Mouse (Mus musculus): ENCODE measurements around the gene Tuba1a. TPM values are rescaled to one million over a fixed set of nuclear protein-coding genes. Genes with fewer than 3 reads are reported as not detected.

Tuba1a gene
- polyA plus RNA-seq, 1 experiment from 2014 or later, result 419 TPM

DNA sequence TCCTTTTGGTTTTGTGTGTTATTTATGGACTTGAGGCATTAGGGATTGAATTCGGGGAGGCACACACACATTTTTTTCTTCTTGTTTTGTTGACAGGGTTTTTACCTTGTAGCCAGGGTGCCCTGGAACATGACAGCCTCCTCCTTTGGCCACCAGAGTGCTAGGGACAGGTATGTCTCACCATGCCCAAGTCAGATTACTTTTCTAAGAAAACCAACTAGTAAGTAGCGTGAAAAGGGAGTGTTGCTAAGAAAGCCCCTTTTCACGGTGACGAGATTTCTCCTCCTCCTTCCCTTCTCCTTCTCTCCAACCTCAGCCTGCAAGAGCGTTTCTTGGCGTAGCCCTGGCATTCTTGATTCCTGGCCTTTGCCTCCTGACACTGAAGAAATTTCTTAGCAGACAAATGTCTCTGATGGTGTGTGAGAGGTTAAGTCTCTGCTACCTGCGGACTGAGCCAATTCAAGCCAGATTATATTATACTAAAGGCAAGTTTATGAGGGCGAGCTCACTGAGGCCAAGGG lies 34.2 kb upstream of the Tuba1a start:
- Histone ChIP-seq H3K9me3 (ENCODE audit: control insufficient read depth, low read length) (no peaks in the 10 kb centered on the region), H3K4me3 (ENCODE audit: low read depth, low read length) (no peak overlapping the region), H3K27me3 (replicated peaks; ENCODE audit: control insufficient read depth, insufficient read depth, low read length) (no peaks in the 10 kb centered on the region), H3K27ac (ENCODE audit: low read depth, low read length) (no peak overlapping the region), H3K4me1 (replicated peaks; ENCODE audit: control insufficient read depth, insufficient read depth, low read length) (peaks cover 30% of the 10 kb centered on the region), H3K9ac (ENCODE audit: low read depth, low read length) (no peak overlapping the region), H3K36me3 (ENCODE audit: control insufficient read depth, insufficient read depth, low read length) (no peaks in the 10 kb centered on the region), H3K4me2 (no peak overlapping the region)
- 72% methylated on average over 8 of the region's 8 CpGs for WGBS
- ATAC-seq (replicated peaks; ENCODE audit: low FRiP score) (no peak), DNase-seq (ENCODE audit: low spot score) (no peak)

GRCm38 (mm10) chr15:98987077-98987630 lies 33.7 kb upstream of the Tuba1a start:
- no peaks in the 10 kb centered on the region for H3K9me3 ChIP-seq (ENCODE audit: control insufficient read depth, low read length)
- H3K9ac ChIP-seq (ENCODE audit: low read depth, low read length), result no peak overlapping the region
- ATAC-seq (replicated peaks; ENCODE audit: low FRiP score) (no peak), DNase-seq (ENCODE audit: low spot score) (no peak)
- H3K4me3 ChIP-seq (ENCODE audit: low read depth, low read length), result no peak overlapping the region
- peaks cover 26% of the 10 kb centered on the region for H3K4me1 ChIP-seq (replicated peaks; ENCODE audit: control insufficient read depth, insufficient read depth, low read length)
- H3K36me3 ChIP-seq (ENCODE audit: control insufficient read depth, insufficient read depth, low read length), result no peaks in the 10 kb centered on the region
- 66% methylated on average over 7 of the region's 7 CpGs for WGBS
- H3K4me2 ChIP-seq, result no peak overlapping the region
- H3K27ac ChIP-seq (ENCODE audit: low read depth, low read length), result no peak overlapping the region
- H3K27me3 ChIP-seq (replicated peaks; ENCODE audit: control insufficient read depth, insufficient read depth, low read length), result no peaks in the 10 kb centered on the region

- no peaks in the 10 kb centered on the region for H3K27me3 ChIP-seq (replicated peaks; ENCODE audit: control insufficient read depth, insufficient read depth, low read length)
- peaks cover 19% of the 10 kb centered on the region for H3K4me1 ChIP-seq (replicated peaks; ENCODE audit: control insufficient read depth, insufficient read depth, low read length)
- H3K36me3 ChIP-seq (ENCODE audit: control insufficient read depth, insufficient read depth, low read length), result no peaks in the 10 kb centered on the region
Measured at GRCm38 (mm10) chr15:98985982-98986715, 32.6 kb upstream of the Tuba1a start.

DNA sequence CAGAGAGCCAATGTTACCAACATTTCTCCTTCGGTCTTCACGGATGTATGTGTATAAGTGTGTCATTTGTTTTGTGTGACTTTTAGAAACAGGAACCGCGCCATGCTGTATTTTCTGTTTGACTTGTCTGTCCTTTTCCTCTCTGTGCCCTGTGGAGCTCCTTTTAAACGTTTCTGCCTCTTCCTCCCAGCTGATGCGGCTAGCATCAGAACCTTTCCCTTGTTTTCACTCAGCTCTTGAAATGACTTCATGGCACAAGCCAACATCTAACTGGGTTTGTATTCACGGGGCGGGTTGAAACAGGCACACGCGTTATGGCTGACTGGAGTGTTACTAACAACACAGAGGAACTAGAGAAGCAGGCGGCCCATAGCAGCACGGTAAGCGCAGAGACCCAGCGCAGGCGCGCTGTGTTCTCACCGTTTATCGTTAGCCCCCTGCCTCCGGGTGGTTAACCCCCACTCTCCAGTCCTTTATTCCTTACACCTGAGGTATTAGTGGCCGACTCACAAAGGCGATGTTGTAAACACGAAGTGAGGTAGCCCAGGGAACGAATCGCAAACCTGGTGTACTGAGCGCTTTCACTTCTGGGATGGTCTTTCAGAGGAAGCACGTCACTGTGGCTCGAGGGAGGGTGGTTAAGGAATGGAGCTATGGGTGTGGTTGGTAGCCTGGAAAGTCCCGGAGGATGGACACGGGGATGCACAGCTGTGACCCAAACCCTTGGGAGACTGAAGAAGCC lies 31.9 kb upstream of the Tuba1a start:
- Histone ChIP-seq H3K36me3 (ENCODE audit: control insufficient read depth, insufficient read depth, low read length) (no peaks in the 10 kb centered on the region), H3K27me3 (replicated peaks; ENCODE audit: control insufficient read depth, insufficient read depth, low read length) (no peaks in the 10 kb centered on the region), H3K9me3 (ENCODE audit: control insufficient read depth, low read length) (no peaks in the 10 kb centered on the region), H3K9ac (ENCODE audit: low read depth, low read length) (peak overlapping the region; percentile 79), H3K4me3 (ENCODE audit: low read depth, low read length) (peak overlapping the region; percentile 64), H3K27ac (ENCODE audit: low read depth, low read length) (peak overlapping the region; percentile 91), H3K4me2 (peak overlapping the region; percentile 77), H3K4me1 (replicated peaks; ENCODE audit: control insufficient read depth, insufficient read depth, low read length) (peaks cover 16% of the 10 kb centered on the region)
- DNase-seq (ENCODE audit: low spot score) (peak; percentile 80), ATAC-seq (replicated peaks; ENCODE audit: low FRiP score) (peak; percentile 84)
- WGBS, result 3% methylated on average over 29 of the region's 29 CpGs

More at GRCm38 (mm10) chr15:98985982-98986715, 32.6 kb upstream of the Tuba1a start:
- no peaks in the 10 kb centered on the region for H3K9me3 ChIP-seq (ENCODE audit: control insufficient read depth, low read length)
- DNase-seq (ENCODE audit: low spot score), result peak; percentile 31
- no peak for ATAC-seq (replicated peaks; ENCODE audit: low FRiP score)
- H3K9ac ChIP-seq (ENCODE audit: low read depth, low read length), result peak overlapping the region; percentile 79
- H3K4me3 ChIP-seq (ENCODE audit: low read depth, low read length), result peak overlapping the region; percentile 64
- peak overlapping the region; percentile 77 for H3K4me2 ChIP-seq
- peak overlapping the region; percentile 91 for H3K27ac ChIP-seq (ENCODE audit: low read depth, low read length)
- 39% methylated on average over 12 of the region's 12 CpGs for WGBS

GRCm38 (mm10) chr15:98984681-98985080 lies 31.2 kb upstream of the Tuba1a start:
- Histone ChIP-seq H3K9me3 (ENCODE audit: control insufficient read depth, low read length) (no peaks in the 10 kb centered on the region), H3K36me3 (ENCODE audit: control insufficient read depth, insufficient read depth, low read length) (no peaks in the 10 kb centered on the region), H3K4me3 (ENCODE audit: low read depth, low read length) (peak overlapping the region; percentile 64; the same call in 1 of the 2 replicates), H3K4me1 (replicated peaks; ENCODE audit: control insufficient read depth, insufficient read depth, low read length) (peaks cover 16% of the 10 kb centered on the region), H3K9ac (ENCODE audit: low read depth, low read length) (peak overlapping the region; percentile 79), H3K27ac (ENCODE audit: low read depth, low read length) (peak overlapping the region; percentile 91), H3K27me3 (replicated peaks; ENCODE audit: control insufficient read depth, insufficient read depth, low read length) (no peaks in the 10 kb centered on the region), H3K4me2 (peak overlapping the region; percentile 77)
- ATAC-seq (replicated peaks; ENCODE audit: low FRiP score) (no peak), DNase-seq (ENCODE audit: low spot score) (peak; percentile 39)
- 43% methylated on average over 6 of the region's 6 CpGs for WGBS

- Histone ChIP-seq H3K4me3 (ENCODE audit: low read depth, low read length) (no peak overlapping the region), H3K9ac (ENCODE audit: low read depth, low read length) (no peak overlapping the region), H3K27me3 (replicated peaks; ENCODE audit: control insufficient read depth, insufficient read depth, low read length) (no peaks in the 10 kb centered on the region), H3K4me2 (no peak overlapping the region), H3K9me3 (ENCODE audit: control insufficient read depth, low read length) (no peaks in the 10 kb centered on the region), H3K36me3 (ENCODE audit: control insufficient read depth, insufficient read depth, low read length) (no peaks in the 10 kb centered on the region), H3K4me1 (replicated peaks; ENCODE audit: control insufficient read depth, insufficient read depth, low read length) (peaks cover 16% of the 10 kb centered on the region), H3K27ac (ENCODE audit: low read depth, low read length) (no peak overlapping the region)
- 41% methylated on average over 16 of the region's 16 CpGs for WGBS
- DNase-seq (ENCODE audit: low spot score), result no peak
- ATAC-seq (replicated peaks; ENCODE audit: low FRiP score), result no peak
Measured at GRCm38 (mm10) chr15:98983431-98984081, 30.1 kb upstream of the Tuba1a start.

- Histone ChIP-seq H3K27me3 (replicated peaks; ENCODE audit: control insufficient read depth, insufficient read depth, low read length) (no peaks in the 10 kb centered on the region), H3K27ac (ENCODE audit: low read depth, low read length) (no peak overlapping the region), H3K4me1 (replicated peaks; ENCODE audit: control insufficient read depth, insufficient read depth, low read length) (peaks cover 16% of the 10 kb centered on the region), H3K4me3 (ENCODE audit: low read depth, low read length) (no peak overlapping the region), H3K36me3 (ENCODE audit: control insufficient read depth, insufficient read depth, low read length) (no peaks in the 10 kb centered on the region), H3K9me3 (ENCODE audit: control insufficient read depth, low read length) (no peaks in the 10 kb centered on the region), H3K9ac (ENCODE audit: low read depth, low read length) (no peak overlapping the region), H3K4me2 (no peak overlapping the region)
- DNase-seq (ENCODE audit: low spot score) (no peak), ATAC-seq (replicated peaks; ENCODE audit: low FRiP score) (no peak)
- 84% methylated on average over 6 of the region's 6 CpGs for WGBS
Measured at GRCm38 (mm10) chr15:98982100-98982499, 28.6 kb upstream of the Tuba1a start.

DNA sequence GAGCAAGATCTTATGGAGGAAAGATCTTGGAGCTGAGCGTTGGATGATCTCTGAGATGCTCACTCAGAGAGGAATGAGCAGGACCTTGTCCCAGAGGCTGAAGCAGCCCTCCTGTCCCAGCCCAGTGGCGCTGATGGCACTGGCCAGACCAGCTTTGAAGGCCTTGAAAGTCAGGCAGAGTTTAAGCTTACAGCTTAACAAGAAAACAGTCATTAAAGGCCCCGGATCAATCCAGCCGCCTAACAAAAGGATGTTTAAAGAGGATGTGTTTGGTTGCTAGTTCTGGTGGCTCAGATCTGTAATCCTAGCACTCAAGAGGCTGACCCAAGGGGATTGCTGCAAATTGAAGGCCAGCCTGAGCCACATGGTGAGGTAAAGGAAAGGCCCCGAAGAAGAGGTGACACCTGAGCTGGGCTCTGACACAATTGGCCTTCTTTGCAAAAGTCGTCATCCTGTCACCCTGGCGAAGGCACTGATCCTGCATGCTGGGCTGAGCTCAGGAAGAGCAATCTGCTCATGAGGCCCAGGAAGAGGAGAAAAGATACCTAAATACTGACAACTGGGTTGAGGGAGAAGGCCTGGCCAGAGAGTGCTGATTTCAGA lies 26.6 kb upstream of the Tuba1a start:
- Histone ChIP-seq H3K4me3 (ENCODE audit: low read depth, low read length) (no peak overlapping the region), H3K9ac (ENCODE audit: low read depth, low read length) (no peak overlapping the region), H3K36me3 (ENCODE audit: control insufficient read depth, insufficient read depth, low read length) (no peaks in the 10 kb centered on the region), H3K4me2 (no peak overlapping the region), H3K27ac (ENCODE audit: low read depth, low read length) (no peak overlapping the region), H3K9me3 (ENCODE audit: control insufficient read depth, low read length) (no peaks in the 10 kb centered on the region), H3K4me1 (replicated peaks; ENCODE audit: control insufficient read depth, insufficient read depth, low read length) (peaks cover 16% of the 10 kb centered on the region), H3K27me3 (replicated peaks; ENCODE audit: control insufficient read depth, insufficient read depth, low read length) (no peaks in the 10 kb centered on the region)
- no peak for ATAC-seq (replicated peaks; ENCODE audit: low FRiP score)
- 62% methylated on average over 7 of the region's 7 CpGs for WGBS
- DNase-seq (ENCODE audit: low spot score), result no peak

All from liver, embryonic 11.5 days (tissue).